Mouse (Mus musculus): ENCODE measurements around the gene Ccdc144b. TPM values are rescaled to one million over a fixed set of nuclear protein-coding genes. Genes with fewer than 3 reads are reported as not detected.

Ccdc144b gene
- polyA plus RNA-seq, 1 experiment from 2014 or later, result not detected

DNA sequence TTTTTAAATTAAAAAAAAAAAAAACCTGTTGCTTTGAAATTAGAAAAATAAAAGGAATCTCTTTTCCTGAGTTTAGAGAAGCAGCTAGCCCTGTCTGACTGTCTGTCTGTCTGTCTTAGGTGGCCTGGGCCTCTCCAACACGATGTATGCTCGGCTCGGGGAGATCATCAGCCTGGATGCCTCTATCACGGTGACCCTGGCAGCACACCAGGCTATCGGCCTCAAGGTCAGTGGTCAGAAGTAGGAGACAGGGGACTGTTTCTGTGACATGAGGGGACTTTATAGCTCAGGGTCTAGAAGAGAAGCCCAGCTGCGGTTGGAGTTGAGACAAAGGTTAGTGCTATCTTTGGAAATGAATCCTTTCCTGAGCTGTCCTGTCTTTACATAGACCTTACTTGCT is 20.9 kb upstream of the Ccdc144b start:
- Histone ChIP-seq H3K9ac (ENCODE audit: low read depth, low read length) (no peak overlapping the region), H3K4me2 (ENCODE audit: low read depth, low read length) (no peak overlapping the region), H3K27ac (ENCODE audit: low read length) (no peak overlapping the region), H3K36me3 (ENCODE audit: control insufficient read depth, insufficient read depth, low read length) (peaks cover 23% of the 10 kb centered on the region), H3K9me3 (ENCODE audit: control insufficient read depth, low read length) (no peaks in the 10 kb centered on the region), H3K4me3 (ENCODE audit: low read length) (no peak overlapping the region), H3K4me1 (ENCODE audit: control insufficient read depth, insufficient read depth, low read length) (no peaks in the 10 kb centered on the region), H3K27me3 (replicated peaks; ENCODE audit: control insufficient read depth, insufficient read depth, low read length) (no peaks in the 10 kb centered on the region)
- ATAC-seq, result no peak
- WGBS, result 96% methylated on average over 6 of the region's 6 CpGs

GRCm38 (mm10) chr3:36071047-36071446 is 17.7 kb upstream of the Ccdc144b start:
- Histone ChIP-seq H3K36me3 (ENCODE audit: control insufficient read depth, insufficient read depth, low read length) (peaks cover 8% of the 10 kb centered on the region), H3K4me2 (ENCODE audit: low read depth, low read length) (no peak overlapping the region), H3K27me3 (replicated peaks; ENCODE audit: control insufficient read depth, insufficient read depth, low read length) (no peaks in the 10 kb centered on the region), H3K9ac (ENCODE audit: low read depth, low read length) (no peak overlapping the region), H3K27ac (ENCODE audit: low read length) (no peak overlapping the region), H3K4me1 (ENCODE audit: control insufficient read depth, insufficient read depth, low read length) (peaks cover 13% of the 10 kb centered on the region), H3K4me3 (ENCODE audit: low read length) (no peak overlapping the region), H3K9me3 (ENCODE audit: control insufficient read depth, low read length) (no peaks in the 10 kb centered on the region)
- ATAC-seq, result no peak
- WGBS, result 92% methylated on average over 5 of the region's 5 CpGs

DNA sequence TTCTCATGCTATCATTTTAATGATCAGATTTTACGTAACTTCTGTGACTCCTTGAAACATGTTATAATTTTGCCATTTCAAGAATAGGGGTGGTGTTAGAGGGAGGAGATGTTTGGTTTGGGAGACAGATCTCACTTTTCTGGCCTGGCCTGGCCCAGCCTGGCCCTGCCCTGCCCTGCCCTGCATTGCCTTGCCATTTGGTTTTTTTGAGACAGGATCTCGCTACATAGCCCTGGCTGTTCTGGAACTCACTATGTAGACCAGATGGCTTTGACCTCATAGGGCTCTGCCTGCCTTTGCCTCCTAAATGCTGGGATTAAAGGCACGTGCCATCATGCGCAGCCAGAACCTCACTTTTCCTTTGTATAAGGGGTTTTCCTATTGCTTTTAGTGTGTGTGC is 17.1 kb upstream of the Ccdc144b start:
- Histone ChIP-seq H3K4me2 (ENCODE audit: low read depth, low read length) (no peak overlapping the region), H3K4me3 (ENCODE audit: low read length) (no peak overlapping the region), H3K4me1 (ENCODE audit: control insufficient read depth, insufficient read depth, low read length) (peaks cover 13% of the 10 kb centered on the region), H3K9me3 (ENCODE audit: control insufficient read depth, low read length) (no peaks in the 10 kb centered on the region), H3K36me3 (ENCODE audit: control insufficient read depth, insufficient read depth, low read length) (peaks cover 8% of the 10 kb centered on the region), H3K27me3 (replicated peaks; ENCODE audit: control insufficient read depth, insufficient read depth, low read length) (no peaks in the 10 kb centered on the region), H3K27ac (ENCODE audit: low read length) (no peak overlapping the region), H3K9ac (ENCODE audit: low read depth, low read length) (no peak overlapping the region)
- ATAC-seq, result no peak
- WGBS, result 93% methylated on average over 4 of the region's 4 CpGs

DNA sequence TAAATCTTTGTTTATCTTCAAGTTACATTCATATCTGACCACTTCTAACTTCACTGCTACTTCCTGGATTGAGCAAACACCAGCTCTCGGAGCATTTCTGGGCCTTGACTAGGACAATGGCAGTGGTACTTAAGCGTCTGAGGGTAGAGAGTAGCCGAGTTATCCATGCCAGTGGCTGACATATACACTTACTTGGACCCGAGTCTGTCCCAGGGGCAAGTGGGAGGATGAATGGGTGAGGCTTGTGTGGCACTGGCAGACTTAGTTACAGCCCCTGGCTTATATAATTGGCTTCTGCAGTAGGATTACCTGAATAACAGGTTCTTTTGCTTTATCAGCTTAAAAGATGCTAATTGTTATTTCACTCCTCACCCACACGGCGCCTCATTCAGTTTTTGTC is 14.4 kb upstream of the Ccdc144b start:
- WGBS, result 84% methylated on average over 6 of the region's 6 CpGs
- no peaks in the 10 kb centered on the region for H3K27me3 ChIP-seq (replicated peaks; ENCODE audit: control insufficient read depth, insufficient read depth, low read length)
- peaks cover 13% of the 10 kb centered on the region for H3K4me1 ChIP-seq (ENCODE audit: control insufficient read depth, insufficient read depth, low read length)
- ATAC-seq, result no peak
- no peak overlapping the region for H3K4me3 ChIP-seq (ENCODE audit: low read length)
- H3K9me3 ChIP-seq (ENCODE audit: control insufficient read depth, low read length), result no peaks in the 10 kb centered on the region
- H3K4me2 ChIP-seq (ENCODE audit: low read depth, low read length), result no peak overlapping the region
- no peak overlapping the region for H3K27ac ChIP-seq (ENCODE audit: low read length)
- no peaks in the 10 kb centered on the region for H3K36me3 ChIP-seq (ENCODE audit: control insufficient read depth, insufficient read depth, low read length)
- H3K9ac ChIP-seq (ENCODE audit: low read depth, low read length), result no peak overlapping the region

- Histone ChIP-seq H3K27ac (ENCODE audit: low read length) (peak within 1 kb of the TSS; percentile 49), H3K4me2 (ENCODE audit: low read depth, low read length) (peak within 1 kb of the TSS; percentile 70), H3K4me3 (ENCODE audit: low read length) (peak within 1 kb of the TSS; percentile 71), H3K4me1 (ENCODE audit: control insufficient read depth, insufficient read depth, low read length) (peaks cover 13% of the 10 kb centered on the region), H3K27me3 (replicated peaks; ENCODE audit: control insufficient read depth, insufficient read depth, low read length) (no peaks in the 10 kb centered on the region), H3K36me3 (ENCODE audit: control insufficient read depth, insufficient read depth, low read length) (no peaks in the 10 kb centered on the region), H3K9me3 (ENCODE audit: control insufficient read depth, low read length) (no peaks in the 10 kb centered on the region), H3K9ac (ENCODE audit: low read depth, low read length) (peak within 1 kb of the TSS; percentile 88)
- WGBS, result under 1% methylated on average over 49 of the region's 49 CpGs
- peak; percentile 98 for ATAC-seq
These were observed 12.7 kb upstream of the Ccdc144b start, which contains the start of gene Acad9 for GRCm38 (mm10) chr3:36065843-36066651. Gene Acad9, plus strand, starts transcription at chr3:36065979.

DNA sequence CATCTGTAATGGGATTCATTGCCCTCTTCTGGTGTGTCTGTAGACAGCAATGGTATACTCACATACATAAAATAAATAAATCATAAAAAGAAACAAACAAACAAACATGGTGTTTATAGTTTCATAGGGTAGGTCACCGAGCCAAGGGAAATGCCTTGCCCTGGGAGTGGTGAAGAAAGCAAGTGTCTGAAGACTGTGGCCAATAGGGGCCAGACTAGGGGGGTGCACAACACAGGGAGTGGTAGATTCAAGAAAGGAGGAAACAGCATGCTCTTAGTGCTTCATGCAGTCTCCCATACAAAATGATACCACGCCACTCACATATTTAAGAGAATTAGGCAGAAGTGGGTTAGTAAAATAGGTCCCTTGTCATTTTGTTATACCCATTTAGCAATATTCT is 11.8 kb upstream of the Ccdc144b start:
- Histone ChIP-seq H3K36me3 (ENCODE audit: control insufficient read depth, insufficient read depth, low read length) (no peaks in the 10 kb centered on the region), H3K9me3 (ENCODE audit: control insufficient read depth, low read length) (no peaks in the 10 kb centered on the region), H3K27ac (ENCODE audit: low read length) (no peak overlapping the region), H3K4me1 (ENCODE audit: control insufficient read depth, insufficient read depth, low read length) (peaks cover 13% of the 10 kb centered on the region), H3K4me2 (ENCODE audit: low read depth, low read length) (peak overlapping the region; percentile 70), H3K27me3 (replicated peaks; ENCODE audit: control insufficient read depth, insufficient read depth, low read length) (no peaks in the 10 kb centered on the region), H3K9ac (ENCODE audit: low read depth, low read length) (no peak overlapping the region), H3K4me3 (ENCODE audit: low read length) (peak overlapping the region; percentile 71)
- 95% methylated on average over 2 of the region's 2 CpGs for WGBS
- no peak for ATAC-seq

DNA sequence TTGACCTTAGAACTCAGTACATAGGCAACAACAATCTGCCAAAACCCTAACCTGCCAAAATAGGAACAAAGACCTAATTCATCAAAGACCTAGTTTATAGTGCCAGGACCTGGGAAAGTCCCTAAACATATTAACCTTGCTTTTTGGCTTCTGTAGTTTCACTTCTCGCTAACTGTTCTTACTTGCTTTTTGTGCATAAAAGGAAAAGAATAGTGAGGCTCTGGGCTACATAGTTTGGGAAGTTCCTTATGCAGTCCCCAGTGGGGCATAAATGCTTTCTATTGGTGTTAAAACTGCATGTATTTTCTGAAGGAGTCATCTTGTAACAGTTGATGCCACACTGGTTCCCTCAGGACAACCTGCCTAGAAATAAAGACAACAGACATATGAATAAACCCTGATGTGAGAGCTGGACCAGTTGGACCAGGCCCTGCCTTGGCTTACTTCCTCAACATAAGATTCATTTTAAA is 11.3 kb upstream of the Ccdc144b start:
- Histone ChIP-seq H3K36me3 (ENCODE audit: control insufficient read depth, insufficient read depth, low read length) (no peaks in the 10 kb centered on the region), H3K9ac (ENCODE audit: low read depth, low read length) (no peak overlapping the region), H3K27ac (ENCODE audit: low read length) (no peak overlapping the region), H3K4me3 (ENCODE audit: low read length) (no peak overlapping the region), H3K9me3 (ENCODE audit: control insufficient read depth, low read length) (no peaks in the 10 kb centered on the region), H3K27me3 (replicated peaks; ENCODE audit: control insufficient read depth, insufficient read depth, low read length) (no peaks in the 10 kb centered on the region), H3K4me2 (ENCODE audit: low read depth, low read length) (no peak overlapping the region), H3K4me1 (ENCODE audit: control insufficient read depth, insufficient read depth, low read length) (peaks cover 13% of the 10 kb centered on the region)
- WGBS, result 91% methylated on average over 1 of the region's 1 CpGs
- no peak for ATAC-seq

DNA sequence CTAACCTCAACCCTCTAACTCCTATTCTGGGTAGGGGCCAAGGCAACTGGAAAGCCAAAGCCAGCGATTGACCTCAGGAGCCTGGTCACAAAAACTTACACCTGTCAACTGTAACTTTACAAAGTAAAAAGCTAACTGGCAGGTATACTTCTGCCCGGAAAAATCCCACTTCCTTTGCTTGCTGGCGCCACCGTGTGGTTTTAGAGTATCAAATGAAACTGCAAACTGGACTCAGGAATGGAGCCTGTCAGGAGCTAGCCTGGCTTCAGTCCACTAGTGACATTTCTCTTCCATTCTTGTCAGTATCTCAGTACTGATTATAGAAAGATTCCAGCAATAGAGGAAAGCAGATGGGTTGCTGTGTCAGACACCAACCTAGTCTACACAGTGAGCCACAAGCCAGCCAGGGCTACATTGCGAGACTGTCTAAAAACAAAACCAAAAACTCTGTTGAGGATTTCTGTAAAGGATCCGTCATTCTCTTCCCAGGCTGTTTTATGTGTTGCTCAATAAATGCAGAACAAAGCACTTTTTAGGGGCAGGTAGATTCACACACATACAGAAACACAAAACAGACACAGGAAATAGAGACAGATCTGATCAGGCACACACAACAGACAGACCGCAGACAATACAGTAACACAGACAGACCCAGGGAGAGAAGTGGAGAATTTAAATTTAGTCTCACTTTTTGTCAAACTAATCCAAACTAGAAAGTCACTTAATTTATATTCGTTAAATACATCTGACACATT is 6.9 kb upstream of the Ccdc144b start:
- Histone ChIP-seq H3K4me3 (ENCODE audit: low read length) (no peak overlapping the region), H3K4me2 (ENCODE audit: low read depth, low read length) (no peak overlapping the region), H3K9ac (ENCODE audit: low read depth, low read length) (no peak overlapping the region), H3K36me3 (ENCODE audit: control insufficient read depth, insufficient read depth, low read length) (no peaks in the 10 kb centered on the region), H3K27me3 (replicated peaks; ENCODE audit: control insufficient read depth, insufficient read depth, low read length) (no peaks in the 10 kb centered on the region), H3K27ac (ENCODE audit: low read length) (no peak overlapping the region), H3K4me1 (ENCODE audit: control insufficient read depth, insufficient read depth, low read length) (no peaks in the 10 kb centered on the region), H3K9me3 (ENCODE audit: control insufficient read depth, low read length) (no peaks in the 10 kb centered on the region)
- no peak for ATAC-seq
- WGBS, result 32% methylated on average over 8 of the region's 8 CpGs

DNA sequence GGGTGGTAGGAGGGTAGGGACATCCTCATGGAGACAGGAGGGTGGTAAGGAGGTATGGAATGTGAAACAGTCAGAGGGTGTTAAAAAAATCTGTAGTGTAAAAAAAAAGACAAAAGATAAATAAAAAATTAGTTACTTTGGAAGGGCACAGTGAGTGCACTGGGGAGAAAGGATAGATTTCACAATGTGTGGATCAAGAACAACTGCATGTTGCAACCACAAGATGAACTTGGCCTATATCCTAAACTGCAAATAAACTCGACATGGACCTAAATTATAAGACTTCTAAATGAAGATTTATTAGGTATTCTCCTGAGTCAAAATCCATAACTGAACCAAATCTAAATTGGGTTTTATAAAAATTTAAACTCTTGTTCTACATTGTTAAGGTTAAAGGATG is 4.2 kb downstream of the Ccdc144b start:
- no peaks in the 10 kb centered on the region for H3K36me3 ChIP-seq (ENCODE audit: control insufficient read depth, insufficient read depth, low read length)
- no peak for ATAC-seq
- no peak overlapping the region for H3K9ac ChIP-seq (ENCODE audit: low read depth, low read length)
- no peak overlapping the region for H3K27ac ChIP-seq (ENCODE audit: low read length)
- H3K9me3 ChIP-seq (ENCODE audit: control insufficient read depth, low read length), result no peaks in the 10 kb centered on the region
- no peaks in the 10 kb centered on the region for H3K4me1 ChIP-seq (ENCODE audit: control insufficient read depth, insufficient read depth, low read length)
- 66% methylated on average over 1 of the region's 1 CpGs for WGBS
- no peaks in the 10 kb centered on the region for H3K27me3 ChIP-seq (replicated peaks; ENCODE audit: control insufficient read depth, insufficient read depth, low read length)
- no peak overlapping the region for H3K4me2 ChIP-seq (ENCODE audit: low read depth, low read length)
- H3K4me3 ChIP-seq (ENCODE audit: low read length), result no peak overlapping the region
